Mouse (Mus musculus): ENCODE results near the gene P4hb.

Gene P4hb

GRCm38 (mm10) chr11:120512790-120513453 lies 60.1 kb downstream of the P4hb start:
- in situ Hi-C loops (cut with MboI; ENCODE audit: low sequenced_read_pairs): no loop called here

- in situ Hi-C loops (cut with MboI; ENCODE audit: low sequenced_read_pairs): no loop called here
Observed at GRCm38 (mm10) chr11:120510375-120511030, 62.5 kb downstream of the P4hb start.

Data from CH12F3 (cell line).